Mouse (Mus musculus): ENCODE measurements around the gene Syt7.

DNA sequence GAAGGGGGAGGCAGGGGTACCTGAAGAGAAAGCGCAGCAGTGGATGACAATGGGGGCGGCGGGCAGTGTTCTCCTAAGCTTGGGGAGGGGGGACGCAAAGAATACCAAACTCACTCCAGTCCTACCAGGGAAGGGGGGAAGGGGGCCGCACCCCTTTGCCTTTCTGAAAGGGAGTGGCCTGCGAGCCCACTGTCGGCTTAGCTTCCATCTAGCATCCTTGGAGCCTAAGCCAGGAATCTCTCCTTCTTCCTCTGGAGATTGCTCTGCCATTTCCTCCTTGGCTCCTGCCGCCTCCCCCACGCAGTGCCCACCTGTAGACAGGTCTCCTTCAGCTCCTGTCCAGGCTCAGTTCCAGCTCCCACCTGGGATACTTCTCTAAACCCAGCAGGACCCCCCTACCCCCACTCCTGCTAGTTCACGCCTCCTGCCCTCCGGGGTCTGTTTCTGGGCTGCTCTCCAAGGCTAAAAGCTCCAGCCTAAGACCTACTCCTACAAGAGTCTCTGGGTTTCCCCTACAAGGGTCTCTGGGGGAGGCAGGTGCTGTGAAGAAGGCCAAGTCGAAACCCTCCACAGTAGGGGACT lies 1.3 kb downstream of the Syt7 start:
- TF ChIP-seq CTCF (IDR thresholded peaks at IDR 0.05; ENCODE audit: low read depth, low read length), result no peak
- TF ChIP-seq POLR2A (IDR thresholded peaks at IDR 0.05; ENCODE audit: extremely low read depth, insufficient read depth, low read length), result no peak
